Mouse (Mus musculus): Measurements from ENCODE around the gene Mapkapk2.

- TF ChIP-seq POLR2A (IDR thresholded peaks at IDR 0.05; ENCODE audit: insufficient read depth, low read length) (no peak), CTCF (IDR thresholded peaks at IDR 0.05; ENCODE audit: low read depth, low read length) (no peak), EP300 (IDR thresholded peaks at IDR 0.05; ENCODE audit: insufficient read depth, low read depth, low read length) (no peak)
Observed at GRCm38 (mm10) chr1:131080686-131081085, 16.9 kb downstream of the Mapkapk2 start.

Measured in ES-Bruce4 (cell line).